Mouse (Mus musculus) liver, embryonic 15.5 days (tissue): Measurements from ENCODE around the gene Rhot1. TPM values are rescaled to one million over a fixed set of nuclear protein-coding genes. Genes with fewer than 3 reads are reported as not detected.
"Not testable (repeated sequence)": the region's sequence is repeated elsewhere in the genome, so short reads cannot be mapped to it uniquely, and the experiment has no call there.

Source experiments
- ATAC-seq: fragments of 200-750 bp; cut with Nextera tagmentation; 2 replicates; pipeline ENCODE4 v1.8.0; 2017; ENCODE audit warnings: moderate number of reproducible peaks, mild to moderate bottlenecking, moderate library complexity; ENCODE audit not compliant: insufficient read depth
- H3K27ac ChIP-seq: fragments of 300-500 bp; sonication (generic); replicated peaks from 2 replicates; pipeline ENCODE4 v1.5.1; 2015; ENCODE audit warnings: mild to moderate bottlenecking, inconsistent platforms
- H3K27me3 ChIP-seq: fragments of 300-500 bp; sonication (generic); 2 replicates; pipeline ENCODE4 v1.6.1; 2015; ENCODE audit warnings: mild to moderate bottlenecking, inconsistent platforms
- H3K36me3 ChIP-seq: fragments of 300-500 bp; sonication (generic); replicated peaks from 2 replicates; pipeline ENCODE4 v1.6.1; 2015; ENCODE audit warnings: moderate library complexity, mild to moderate bottlenecking, inconsistent platforms
- H3K4me1 ChIP-seq: fragments of 300-500 bp; sonication (generic); replicated peaks from 2 replicates; pipeline ENCODE4 v1.6.1; 2015; ENCODE audit warnings: inconsistent platforms
- H3K4me2 ChIP-seq: fragments of 300-500 bp; sonication (generic); 2 replicates; pipeline ENCODE4 v1.6.1; 2015; ENCODE audit warnings: moderate library complexity, mild to moderate bottlenecking, inconsistent platforms
- H3K4me3 ChIP-seq: fragments of 300-500 bp; sonication (generic); replicated peaks from 2 replicates; pipeline ENCODE4 v1.5.1; 2015; ENCODE audit warnings: mild to moderate bottlenecking, inconsistent platforms
- H3K9ac ChIP-seq: fragments of 300-500 bp; sonication (generic); 2 replicates; pipeline ENCODE4 v1.6.1; 2015; ENCODE audit warnings: moderate library complexity, mild to moderate bottlenecking, inconsistent platforms
- H3K9me3 ChIP-seq: fragments of 300-500 bp; sonication (generic); replicated peaks from 2 replicates; pipeline ENCODE4 v1.6.1; 2016; ENCODE audit warnings: inconsistent platforms
- WGBS: fragments of 180-500 bp; shearing (Covaris S2); methylation state at CpG from one replicate; pipeline ENCODE4 v1.1.7; 2015; ENCODE audit warnings: mixed read lengths; ENCODE audit not compliant: insufficient replicate concordance; 5-methylcytosine and 5-hydroxymethylcytosine counted together
- polyA plus RNA-seq: library from polyadenylated mRNA; unstranded; fragments of >200 nt; fragmentation: Nextera tagmentation; extraction: Ambion mirVana; gene quantifications from 2 replicates; pipeline ENCODE4 v1.2.1, GENCODE M21; 2015

Rhot1 gene
- polyA plus RNA-seq, 1 experiment from 2014 or later = 21.5 TPM

GRCm38 (mm10) chr11:80176911-80177895 lies 31.6 kb upstream of the Rhot1 start:
- H3K27ac ChIP-seq = peak overlapping the region; percentile 24
- no peaks in the 10 kb centered on the region for H3K27me3 ChIP-seq
- H3K9ac ChIP-seq = no peak overlapping the region
- H3K4me2 ChIP-seq = no peak overlapping the region
- 62% methylated on average over 11 of the region's 11 CpGs for WGBS
- H3K36me3 ChIP-seq = no peaks in the 10 kb centered on the region
- H3K4me3 ChIP-seq = no peak overlapping the region
- no peak; the same call in 1 of the 2 replicates for ATAC-seq
- H3K4me1 ChIP-seq = peaks cover 13% of the 10 kb centered on the region
- H3K9me3 ChIP-seq = no peaks in the 10 kb centered on the region

GRCm38 (mm10) chr11:80178316-80178715 lies 30.5 kb upstream of the Rhot1 start:
- Histone ChIP-seq H3K36me3 (no peaks in the 10 kb centered on the region), H3K9ac (no peak overlapping the region), H3K4me3 (no peak overlapping the region), H3K27me3 (no peaks in the 10 kb centered on the region), H3K4me1 (peaks cover 10% of the 10 kb centered on the region), H3K27ac (no peak overlapping the region), H3K4me2 (no peak overlapping the region), H3K9me3 (no peaks in the 10 kb centered on the region)
- ATAC-seq = no peak
- WGBS = 78% methylated on average over 8 of the region's 8 CpGs

GRCm38 (mm10) chr11:80181021-80181749 lies 27.6 kb upstream of the Rhot1 start:
- Histone ChIP-seq H3K4me2 (no peak overlapping the region), H3K27ac (no peak overlapping the region), H3K4me1 (peaks cover 24% of the 10 kb centered on the region), H3K36me3 (no peaks in the 10 kb centered on the region), H3K9me3 (no peaks in the 10 kb centered on the region), H3K4me3 (no peak overlapping the region), H3K9ac (no peak overlapping the region), H3K27me3 (no peaks in the 10 kb centered on the region)
- no peak for ATAC-seq
- 52% methylated on average over 5 of the region's 5 CpGs for WGBS

DNA sequence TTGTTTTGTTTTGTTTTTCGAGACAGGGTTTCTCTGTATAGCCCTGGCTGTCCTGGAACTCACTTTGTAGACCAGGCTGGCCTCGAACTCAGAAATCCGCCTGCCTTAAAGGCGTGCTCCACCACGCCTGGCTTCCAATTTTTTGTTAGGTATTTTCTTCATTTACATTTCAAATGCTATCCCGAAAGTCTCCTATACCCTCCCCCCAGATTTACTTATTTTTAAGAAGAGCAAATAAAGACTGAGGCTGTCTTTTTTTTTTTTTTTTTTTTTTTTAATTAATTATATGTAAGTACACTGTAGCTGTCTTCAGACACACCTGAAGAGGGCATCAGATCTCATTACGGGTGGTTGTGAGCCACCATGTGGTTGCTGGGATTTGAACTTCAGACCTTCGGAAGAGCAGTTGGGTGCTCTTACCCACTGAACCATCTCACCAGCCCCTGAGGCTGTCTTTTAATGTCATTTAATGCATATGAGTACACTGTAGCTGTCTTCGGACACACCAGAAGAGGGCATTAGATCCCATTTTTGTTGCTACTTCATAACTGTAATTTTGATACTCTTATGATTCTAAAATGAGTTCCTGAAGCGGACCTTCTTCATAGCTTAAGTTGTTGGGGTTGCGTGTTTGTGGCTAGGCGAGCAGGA lies 25.6 kb upstream of the Rhot1 start:
- Histone ChIP-seq H3K27ac (peak overlapping the region; percentile 26; the same call in 1 of the 2 replicates), H3K4me3 (peak overlapping the region; percentile 76), H3K4me2 (peak overlapping the region; percentile 90), H3K4me1 (peaks cover 24% of the 10 kb centered on the region), H3K9ac (peak overlapping the region; percentile 73)
- peak; percentile 64 for ATAC-seq
- WGBS = 35% methylated on average over 12 of the region's 12 CpGs
- H3K9me3 ChIP-seq, H3K27me3 ChIP-seq, H3K36me3 ChIP-seq: not testable (repeated sequence)

DNA sequence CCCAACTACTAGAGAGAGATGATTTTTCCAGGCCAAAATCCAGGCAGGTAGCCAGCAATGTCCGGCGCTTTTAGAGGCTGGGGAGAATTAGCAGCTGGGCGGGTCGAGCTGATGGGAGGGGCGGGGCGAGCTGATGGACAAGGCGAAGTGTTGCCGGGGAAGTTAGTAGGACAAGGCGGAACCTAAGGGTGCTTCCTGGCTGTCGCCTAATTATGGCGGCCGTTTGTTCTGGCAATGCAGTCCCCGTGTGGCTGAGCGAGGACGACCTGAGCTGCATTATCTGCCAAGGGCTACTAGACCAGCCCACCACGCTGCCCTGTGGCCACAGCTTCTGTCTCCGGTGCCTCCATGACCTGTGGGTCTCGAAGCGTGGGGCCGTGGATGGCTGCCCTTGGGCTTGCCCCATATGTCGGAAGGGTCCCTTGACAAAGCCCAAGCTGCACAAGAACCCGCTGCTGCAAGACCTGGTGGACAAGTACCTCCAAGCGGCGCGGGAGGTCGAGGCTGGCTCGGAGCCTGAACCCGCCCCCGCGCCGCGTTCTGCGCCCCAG lies 25.0 kb upstream of the Rhot1 start, which contains the start of gene Rnf135:
Rnf135 (plus strand) TSS at position 147 of the 551 bp plus-strand sequence.
- no peaks in the 10 kb centered on the region for H3K36me3 ChIP-seq
- peak within 1 kb of the TSS; percentile 90 for H3K4me2 ChIP-seq
- ATAC-seq = peak; percentile 86
- WGBS = under 1% methylated on average over 33 of the region's 33 CpGs
- no peaks in the 10 kb centered on the region for H3K27me3 ChIP-seq
- peak within 1 kb of the TSS; percentile 76 for H3K4me3 ChIP-seq
- peak within 1 kb of the TSS; percentile 73 for H3K9ac ChIP-seq
- peaks cover 24% of the 10 kb centered on the region for H3K4me1 ChIP-seq
- no peaks in the 10 kb centered on the region for H3K9me3 ChIP-seq
- peak within 1 kb of the TSS; percentile 80 for H3K27ac ChIP-seq

DNA sequence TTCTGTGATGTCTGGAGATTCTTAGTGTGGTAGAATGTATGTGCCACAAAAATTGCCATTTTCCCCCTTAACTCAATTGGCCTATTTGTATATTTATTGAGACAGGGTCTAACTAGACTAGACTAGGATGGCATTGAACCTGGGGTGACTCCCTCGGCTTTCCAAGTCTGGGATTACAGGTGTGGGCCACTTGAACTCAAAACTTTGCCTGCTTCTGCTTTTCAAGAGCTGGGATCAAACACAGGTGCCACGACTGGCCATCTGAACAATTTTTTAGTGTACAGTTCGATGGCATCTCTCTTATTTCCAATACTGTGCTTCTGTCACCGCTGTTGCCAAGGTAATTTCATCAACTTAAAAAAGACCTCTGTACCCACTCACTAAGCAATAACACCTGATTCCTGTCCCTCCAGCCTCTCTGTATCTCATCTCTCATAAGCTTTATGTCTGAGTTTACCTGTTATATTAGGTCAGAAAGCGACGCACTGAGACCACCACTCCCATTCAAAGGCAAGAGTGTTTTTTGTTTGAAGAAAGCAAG lies 24.2 kb upstream of the Rhot1 start:
- peaks cover 24% of the 10 kb centered on the region for H3K4me1 ChIP-seq
- no peaks in the 10 kb centered on the region for H3K36me3 ChIP-seq
- H3K4me2 ChIP-seq = peak overlapping the region; percentile 90
- WGBS = 70% methylated on average over 6 of the region's 6 CpGs
- no peak for ATAC-seq
- H3K9ac ChIP-seq = 0 out of 2 replicates have a peak overlapping the region, but pooled peaks have one; percentile 2
- peak overlapping the region; percentile 76 for H3K4me3 ChIP-seq
- no peak overlapping the region for H3K27ac ChIP-seq
- H3K9me3 ChIP-seq = no peaks in the 10 kb centered on the region
- no peaks in the 10 kb centered on the region for H3K27me3 ChIP-seq

DNA sequence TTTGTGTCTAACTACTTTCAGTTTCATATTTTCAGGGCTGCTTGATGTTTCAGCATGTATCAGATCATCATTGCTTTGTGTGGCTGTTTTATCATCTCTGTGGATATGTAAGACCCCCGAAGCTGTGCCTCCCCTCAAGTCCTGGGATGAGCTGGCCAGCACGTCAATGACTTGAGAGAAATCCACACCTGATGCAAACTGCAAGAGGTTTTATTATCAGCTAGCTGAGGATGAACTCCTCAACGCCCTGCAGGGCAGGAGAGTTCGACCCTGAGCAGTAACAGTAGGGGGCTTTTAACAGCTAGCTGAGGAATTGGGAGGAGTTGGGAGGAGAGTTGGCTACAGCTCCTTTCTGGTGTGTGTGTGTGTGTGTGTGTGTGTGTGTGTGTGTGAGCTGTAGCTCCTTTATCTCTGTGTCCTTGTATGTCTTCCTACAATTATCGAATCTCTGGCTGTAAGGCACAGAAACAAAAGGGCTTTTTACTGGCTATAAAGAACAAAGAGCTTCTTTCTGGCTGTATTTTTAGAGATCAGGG lies 23.3 kb upstream of the Rhot1 start:
- H3K4me3 ChIP-seq, H3K9me3 ChIP-seq: not testable (repeated sequence)

GRCm38 (mm10) chr11:80190280-80190679 lies 18.5 kb upstream of the Rhot1 start:
- H3K4me2 ChIP-seq = no peak overlapping the region
- no peaks in the 10 kb centered on the region for H3K27me3 ChIP-seq
- no peak overlapping the region for H3K9ac ChIP-seq
- H3K4me3 ChIP-seq = no peak overlapping the region
- H3K4me1 ChIP-seq = peaks cover 5% of the 10 kb centered on the region
- H3K9me3 ChIP-seq = no peaks in the 10 kb centered on the region; the same call in 1 of the 2 replicates
- WGBS = 53% methylated on average over 4 of the region's 4 CpGs
- peaks cover 29% of the 10 kb centered on the region for H3K36me3 ChIP-seq
- no peak overlapping the region; the same call in 1 of the 2 replicates for H3K27ac ChIP-seq
- peak; percentile 64 for ATAC-seq

More for the DNA sequence above, 23.3 kb upstream of the Rhot1 start:
- not testable (repeated sequence) for H3K9ac ChIP-seq, H3K36me3 ChIP-seq, H3K27ac ChIP-seq, ATAC-seq, H3K4me2 ChIP-seq, H3K27me3 ChIP-seq
- peaks cover 24% of the 10 kb centered on the region for H3K4me1 ChIP-seq
- 75% methylated on average over 5 of the region's 5 CpGs for WGBS

- Histone ChIP-seq H3K27ac (no peak overlapping the region), H3K4me2 (no peak overlapping the region), H3K36me3 (peaks cover 33% of the 10 kb centered on the region), H3K27me3 (no peaks in the 10 kb centered on the region), H3K4me1 (no peaks in the 10 kb centered on the region), H3K9me3 (no peaks in the 10 kb centered on the region; the same call in 1 of the 2 replicates), H3K9ac (no peak overlapping the region), H3K4me3 (no peak overlapping the region)
- 64% methylated on average over 4 of the region's 4 CpGs for WGBS
- ATAC-seq = no peak
These were observed 15.0 kb upstream of the Rhot1 start for GRCm38 (mm10) chr11:80193827-80194226.

- no peak overlapping the region for H3K27ac ChIP-seq
- no peaks in the 10 kb centered on the region for H3K4me1 ChIP-seq
- no peaks in the 10 kb centered on the region; the same call in 1 of the 2 replicates for H3K9me3 ChIP-seq
- H3K4me3 ChIP-seq = no peak overlapping the region
- 63% methylated on average over 7 of the region's 7 CpGs for whole genome bisulfite sequencing
- H3K4me2 ChIP-seq = no peak overlapping the region
- no peak overlapping the region for H3K9ac ChIP-seq
- H3K36me3 ChIP-seq = peaks cover 30% of the 10 kb centered on the region
- ATAC-seq = no peak
- H3K27me3 ChIP-seq = no peaks in the 10 kb centered on the region
These were observed 12.5 kb upstream of the Rhot1 start for GRCm38 (mm10) chr11:80196351-80196750.
